Mouse (Mus musculus): ENCODE results near the gene Ugt1a10. TPM values are rescaled to one million over a fixed set of nuclear protein-coding genes. Genes with fewer than 3 reads are reported as not detected.

The Ugt1a10 gene
- polyA plus RNA-seq, 2 experiments = not detected

DNA sequence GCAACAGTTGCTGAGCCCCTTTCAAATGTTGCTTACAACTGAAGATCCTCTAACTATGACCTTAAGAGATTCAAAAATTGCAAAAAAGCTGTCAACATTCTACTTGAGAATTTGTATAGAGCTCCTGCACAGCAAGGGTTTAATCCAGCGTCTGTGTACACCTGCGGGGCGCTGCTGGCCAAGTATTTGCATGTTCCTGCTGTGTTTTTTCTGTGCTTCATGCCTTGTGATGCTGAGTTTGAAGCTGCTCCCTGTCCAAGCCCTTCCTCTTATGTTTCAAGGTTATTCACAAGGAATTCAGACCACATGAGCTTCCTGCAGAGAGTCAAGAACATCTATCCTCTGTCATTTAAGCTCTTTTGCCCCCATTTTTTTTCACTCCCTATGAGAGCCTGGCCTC is 136.9 kb downstream of the Ugt1a10 start:
- TF ChIP-seq CTCF (IDR thresholded peaks at IDR 0.05; ENCODE audit: low read depth) (no peak), EP300 (IDR thresholded peaks at IDR 0.05; ENCODE audit: low read depth) (no peak)
- Histone ChIP-seq H3K4me3 (ENCODE audit: insufficient read depth in 1 of 2, low read depth in 2 of 2, low read length in 2 of 2) (no peak overlapping the region), H3K9ac (replicated peaks) (no peak overlapping the region), H3K4me2 (ENCODE audit: low read depth) (no peak overlapping the region), H3K9me3 (ENCODE audit: control insufficient read depth, low read length) (no peaks in the 10 kb centered on the region), H3K27me3 (ENCODE audit: control insufficient read depth, insufficient read depth, low read length) (no peaks in the 10 kb centered on the region), H3K27ac (no peak overlapping the region), H3K36me3 (replicated peaks; ENCODE audit: control insufficient read depth, insufficient read depth, low read depth) (no peaks in the 10 kb centered on the region), H3K4me1 (replicated peaks; ENCODE audit: control insufficient read depth in 2 of 2, insufficient read depth in 2 of 2, low read length in 1 of 2) (no peaks in the 10 kb centered on the region)
- ATAC-seq (ENCODE audit: insufficient read depth) (no peak), DNase-seq (ENCODE audit: low read depth in 3 of 3, low spot score in 3 of 3) (no peak)
- WGBS (ENCODE audit: insufficient replicate concordance) = 48% methylated on average over 3 of the region's 3 CpGs

DNA sequence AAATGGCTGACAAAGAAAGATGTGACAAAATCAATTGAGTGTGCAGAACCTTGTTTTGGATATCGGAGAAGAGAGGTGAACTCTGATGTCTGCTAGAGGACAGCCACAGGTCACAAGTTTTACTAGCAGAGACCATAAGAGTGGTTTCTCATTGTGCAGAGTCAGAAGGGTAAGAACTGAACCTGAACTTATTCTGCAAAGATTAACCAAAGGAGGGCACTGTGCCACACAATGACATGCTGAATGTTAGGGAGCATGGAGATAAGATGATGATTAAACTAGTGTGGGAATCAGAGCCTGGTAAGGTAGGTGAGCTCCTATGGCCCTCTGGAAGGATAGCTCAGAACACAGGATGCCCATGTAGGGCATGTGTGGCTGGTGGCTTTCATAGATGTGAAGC is 140.5 kb downstream of the Ugt1a10 start:
- WGBS (ENCODE audit: insufficient replicate concordance) = 81% methylated on average over 1 of the region's 1 CpGs
- TF ChIP-seq CTCF (IDR thresholded peaks at IDR 0.05; ENCODE audit: low read depth) (no peak), EP300 (IDR thresholded peaks at IDR 0.05; ENCODE audit: low read depth) (no peak)
- H3K9me3 ChIP-seq (ENCODE audit: control insufficient read depth, low read length) = no peaks in the 10 kb centered on the region
- no peak overlapping the region for H3K9ac ChIP-seq (replicated peaks)
- H3K27me3 ChIP-seq (ENCODE audit: control insufficient read depth, insufficient read depth, low read length) = no peaks in the 10 kb centered on the region
- DNase-seq (ENCODE audit: low read depth in 3 of 3, low spot score in 3 of 3) (no peak), ATAC-seq (ENCODE audit: insufficient read depth) (no peak)
- H3K4me1 ChIP-seq (replicated peaks; ENCODE audit: control insufficient read depth in 2 of 2, insufficient read depth in 2 of 2, low read length in 1 of 2) = no peaks in the 10 kb centered on the region
- H3K36me3 ChIP-seq (replicated peaks; ENCODE audit: control insufficient read depth, insufficient read depth, low read depth) = no peaks in the 10 kb centered on the region
- no peak overlapping the region for H3K27ac ChIP-seq
- no peak overlapping the region for H3K4me3 ChIP-seq (ENCODE audit: insufficient read depth in 1 of 2, low read depth in 2 of 2, low read length in 2 of 2)
- no peak overlapping the region for H3K4me2 ChIP-seq (ENCODE audit: low read depth)

DNA sequence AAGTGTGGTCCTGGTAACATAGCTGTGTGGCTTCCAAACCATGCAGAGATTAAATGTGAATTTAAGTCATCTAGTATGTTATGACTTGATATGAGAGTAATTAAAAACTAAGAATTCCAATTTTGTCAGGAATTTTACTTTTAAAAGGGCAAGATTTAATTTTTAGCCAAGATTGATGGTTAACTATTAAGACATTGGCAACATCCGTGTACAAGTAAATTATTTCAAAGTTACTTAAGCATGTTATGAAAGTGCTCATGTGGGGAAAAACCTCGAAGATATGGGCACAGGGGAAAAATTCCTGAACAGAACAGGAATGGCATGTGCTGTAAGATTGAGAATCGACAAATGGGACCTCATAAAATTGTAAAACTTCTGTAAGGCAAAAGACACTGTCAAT is 142.3 kb downstream of the Ugt1a10 start:
- no peak overlapping the region for H3K4me2 ChIP-seq (ENCODE audit: low read depth)
- H3K9me3 ChIP-seq (ENCODE audit: control insufficient read depth, low read length) = no peaks in the 10 kb centered on the region
- ATAC-seq (ENCODE audit: insufficient read depth) = no peak
- no peak overlapping the region for H3K4me3 ChIP-seq (ENCODE audit: insufficient read depth in 1 of 2, low read depth in 2 of 2, low read length in 2 of 2)
- TF ChIP-seq CTCF (IDR thresholded peaks at IDR 0.05; ENCODE audit: low read depth) = no peak
- no peaks in the 10 kb centered on the region for H3K36me3 ChIP-seq (replicated peaks; ENCODE audit: control insufficient read depth, insufficient read depth, low read depth)
- no peaks in the 10 kb centered on the region for H3K4me1 ChIP-seq (replicated peaks; ENCODE audit: control insufficient read depth in 2 of 2, insufficient read depth in 2 of 2, low read length in 1 of 2)
- no peak overlapping the region for H3K27ac ChIP-seq
- H3K9ac ChIP-seq (replicated peaks) = no peak overlapping the region
- no peak for DNase-seq (ENCODE audit: low read depth in 3 of 3, low spot score in 3 of 3)
- no peaks in the 10 kb centered on the region for H3K27me3 ChIP-seq (ENCODE audit: control insufficient read depth, insufficient read depth, low read length)
- 44% methylated on average over 3 of the region's 3 CpGs for WGBS (ENCODE audit: insufficient replicate concordance)

DNA sequence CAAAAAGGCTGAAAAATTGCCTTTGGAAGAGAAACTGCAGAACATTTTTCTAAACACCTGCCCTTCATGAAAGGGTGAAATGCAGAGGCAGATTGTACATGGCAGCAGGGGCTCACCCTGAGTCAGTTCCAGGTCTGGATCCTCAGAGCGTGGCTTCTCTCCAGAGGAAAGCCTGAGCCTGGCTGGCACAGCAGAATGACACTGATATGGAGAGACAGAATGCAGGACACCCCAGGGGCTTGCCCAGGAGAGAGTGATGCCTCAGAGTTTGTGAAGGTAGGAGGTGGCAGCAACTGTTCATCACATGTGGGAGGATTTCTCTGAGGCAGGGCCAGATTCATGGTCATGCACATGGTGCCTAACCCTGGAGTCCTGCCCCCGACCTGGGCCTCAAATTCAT is 144.8 kb downstream of the Ugt1a10 start:
- no peak for ATAC-seq (ENCODE audit: insufficient read depth)
- no peaks in the 10 kb centered on the region; the same call in 1 of the 2 replicates for H3K36me3 ChIP-seq (replicated peaks; ENCODE audit: control insufficient read depth, insufficient read depth, low read depth)
- no peak overlapping the region for H3K9ac ChIP-seq (replicated peaks)
- H3K27ac ChIP-seq = no peak overlapping the region
- no peak overlapping the region for H3K4me2 ChIP-seq (ENCODE audit: low read depth)
- no peaks in the 10 kb centered on the region for H3K9me3 ChIP-seq (ENCODE audit: control insufficient read depth, low read length)
- no peaks in the 10 kb centered on the region for H3K27me3 ChIP-seq (ENCODE audit: control insufficient read depth, insufficient read depth, low read length)
- WGBS (ENCODE audit: insufficient replicate concordance) = 61% methylated on average over 2 of the region's 2 CpGs
- H3K4me1 ChIP-seq (replicated peaks; ENCODE audit: control insufficient read depth in 2 of 2, insufficient read depth in 2 of 2, low read length in 1 of 2) = peaks cover 2 to 3% of the 10 kb centered on the region in 2 experiments; a peak in 2 of 4 replicates
- DNase-seq (ENCODE audit: low read depth in 3 of 3, low spot score in 3 of 3) = no peak
- H3K4me3 ChIP-seq (ENCODE audit: insufficient read depth in 1 of 2, low read depth in 2 of 2, low read length in 2 of 2) = no peak overlapping the region
- TF ChIP-seq EP300 (IDR thresholded peaks at IDR 0.05; ENCODE audit: low read depth) (no peak), CTCF (IDR thresholded peaks at IDR 0.05; ENCODE audit: low read depth) (no peak)

GRCm38 (mm10) chr1:88200456-88200855 is 145.3 kb downstream of the Ugt1a10 start, which contains the start of gene Ugt1a2:
TSS of gene Ugt1a2 (plus strand) at chr1:88200601.
- TF ChIP-seq EP300 (IDR thresholded peaks at IDR 0.05; ENCODE audit: low read depth) = no peak
- TF ChIP-seq CTCF (IDR thresholded peaks at IDR 0.05; ENCODE audit: low read depth) = no peak
- H3K9me3 ChIP-seq (ENCODE audit: control insufficient read depth, low read length) = no peaks in the 10 kb centered on the region

More at GRCm38 (mm10) chr1:88200456-88200855, 145.3 kb downstream of the Ugt1a10 start, which contains the start of gene Ugt1a2:
- Histone ChIP-seq H3K9ac (replicated peaks) (no peak within 1 kb of the TSS), H3K36me3 (replicated peaks; ENCODE audit: control insufficient read depth, insufficient read depth, low read depth) (no peaks in the 10 kb centered on the region; the same call in 1 of the 2 replicates), H3K27ac (no peak within 1 kb of the TSS), H3K4me2 (ENCODE audit: low read depth) (no peak within 1 kb of the TSS), H3K27me3 (ENCODE audit: control insufficient read depth, insufficient read depth, low read length) (no peaks in the 10 kb centered on the region), H3K4me1 (replicated peaks; ENCODE audit: control insufficient read depth in 2 of 2, insufficient read depth in 2 of 2, low read length in 1 of 2) (peaks cover 3 to 5% of the 10 kb centered on the region in 2 experiments; a peak in 2 of 4 replicates), H3K4me3 (ENCODE audit: insufficient read depth in 1 of 2, low read depth in 2 of 2, low read length in 2 of 2) (no peak within 1 kb of the TSS)
- no peak for DNase-seq (ENCODE audit: low read depth in 3 of 3, low spot score in 3 of 3)
- 60% methylated on average over 7 of the region's 7 CpGs for WGBS (ENCODE audit: insufficient replicate concordance)
- ATAC-seq (ENCODE audit: insufficient read depth) = no peak
